Mouse (Mus musculus) heart, adult 2 months (tissue): ENCODE data around the gene Exoc3. TPM values are rescaled to one million over a fixed set of nuclear protein-coding genes. Genes with fewer than 3 reads are reported as not detected.

Experiments used
- DNase-seq, 2 experiments: peaks; one replicate each; pipeline ENCODE4 v3.0.0; 2021
- H3K27ac ChIP-seq: fragments of 200-600 bp; 2 replicates; pipeline ENCODE4 v1.8.1; 2022
- H3K27me3 ChIP-seq: fragments of 200-500 bp; 2 replicates; pipeline ENCODE4 v1.6.1; 2012; ENCODE audit warnings: mild to moderate bottlenecking, low read length, inconsistent platforms, mixed read lengths; ENCODE audit not compliant: control insufficient read depth, insufficient read depth
- H3K36me3 ChIP-seq: fragments of 200-500 bp; 2 replicates; pipeline ENCODE4 v1.6.1; 2012; ENCODE audit warnings: low read length, inconsistent platforms; ENCODE audit not compliant: control insufficient read depth, insufficient read depth
- H3K4me1 ChIP-seq: fragments of 200-500 bp; 2 replicates; pipeline ENCODE4 v1.6.1; 2011; ENCODE audit warnings: low read length; ENCODE audit not compliant: control insufficient read depth, insufficient read depth
- H3K4me3 ChIP-seq: fragments of 200-600 bp; 2 replicates; pipeline ENCODE4 v1.8.1; 2022
- H3K79me2 ChIP-seq: fragments of 200-500 bp; replicated peaks from 2 replicates; pipeline ENCODE4 v1.6.1; 2012; ENCODE audit warnings: mild to moderate bottlenecking, inconsistent platforms, low read length, moderate library complexity, mixed read lengths; ENCODE audit not compliant: control insufficient read depth, insufficient read depth
- H3K9ac ChIP-seq: fragments of 200-500 bp; 2 replicates; pipeline ENCODE4 v1.6.1; 2012; ENCODE audit warnings: low read depth, mild to moderate bottlenecking, control low read depth, inconsistent platforms, low read length, mixed read lengths
- CTCF ChIP-seq: fragments of 200-600 bp; IDR thresholded peaks from 2 replicates; pipeline ENCODE4 v1.8.1; 2022; ENCODE audit warnings: antibody characterized with exemption, mild to moderate bottlenecking, moderate library complexity
- EP300 ChIP-seq: fragments of 200-500 bp; IDR thresholded peaks from 2 replicates; pipeline ENCODE4 v1.6.1; 2011; ENCODE audit warnings: low read depth, low read length, control low read depth; ENCODE audit not compliant: insufficient read depth
- POLR2A ChIP-seq: fragments of 200-500 bp; IDR thresholded peaks from 2 replicates; pipeline ENCODE4 v1.6.1; 2011; ENCODE audit warnings: mild to moderate bottlenecking, low read depth, low read length, control low read depth; ENCODE audit not compliant: insufficient read depth
- WGBS: fragments of 180-500 bp; shearing (Covaris S2); methylation state at CpG from one replicate; pipeline ENCODE4 v1.1.7; 2018; 5-methylcytosine and 5-hydroxymethylcytosine counted together
- intact Hi-C: fragments of 180-260 bp; cut with DNase I; formaldehyde crosslinking; loops from one replicate; pipeline ENCODE4 v1.15.1; 2025
- long read RNA-seq: library from polyadenylated mRNA; stranded (forward); transcript quantifications from one replicate; pipeline ENCODE4 v2.0.0, GENCODE M21; 2021
- polyA plus RNA-seq: library from polyadenylated mRNA; depleted of rRNA; stranded (reverse); fragments of >200 nt; gene quantifications from 2 replicates; pipeline ENCODE4 v1.2.3, GENCODE M21; 2012; rRNA removed
- total RNA-seq, 2 experiments: library from RNA; stranded (reverse); gene quantifications; 2 replicates each; pipeline ENCODE4 v1.2.3; 2021

Exoc3 gene
- total RNA-seq (10 to 100 TPM; 47.5 to 54.1 TPM), polyA plus RNA-seq (51.2 and 69.8 TPM in 2 replicates)
- long read RNA-seq, full-length matches to known transcripts, result 60 of 96 reads
- long read RNA-seq, partial matches to known transcripts, result 7 of 96 reads
- long read RNA-seq, other reads (novel, unspliced or antisense), result 29 of 96 reads

DNA sequence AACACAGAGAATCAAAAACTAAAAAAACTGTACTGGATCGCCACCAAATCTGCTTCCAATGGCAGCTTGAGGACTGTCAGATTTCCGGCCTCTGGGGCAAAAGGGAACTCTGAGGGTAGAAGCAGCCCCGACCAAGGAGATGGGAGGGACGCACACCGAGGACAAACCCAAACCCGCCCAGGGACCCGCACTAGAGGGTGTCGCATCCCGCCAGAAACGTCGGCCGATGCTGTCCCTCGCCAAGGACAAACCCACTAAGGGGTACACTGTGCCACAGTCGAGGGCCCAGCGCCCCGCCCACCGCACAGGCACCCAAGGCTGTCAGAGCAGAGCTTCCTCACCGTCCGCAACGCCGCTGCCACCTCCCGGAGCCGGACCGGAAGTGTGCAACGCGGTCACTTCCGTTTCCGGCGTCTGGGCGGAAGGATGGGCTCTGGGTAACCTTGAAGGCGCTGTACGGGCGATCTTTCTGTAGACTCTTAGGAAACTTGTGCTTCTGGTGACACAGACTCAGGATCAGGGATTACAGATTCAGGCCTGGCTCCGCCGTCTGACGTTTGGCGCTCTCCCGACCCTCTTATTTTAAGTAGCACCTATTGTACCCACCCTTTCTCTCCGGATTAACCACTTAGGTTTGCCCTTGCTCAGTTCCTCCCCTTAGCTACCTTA is at the start of gene Exoc3:
Gene Exoc3, minus strand, starts transcription at position 416 of the 669 bp plus-strand sequence.
- Histone ChIP-seq H3K27ac (peak within 1 kb of the TSS; percentile 97), H3K4me3 (peak within 1 kb of the TSS; percentile 62), H3K27me3 (no peaks in the 10 kb centered on the region), H3K9ac (peak within 1 kb of the TSS; percentile 95), H3K79me2 (0 out of 2 replicates have a peak, but pooled peaks cover 1% of the 10 kb centered on the region), H3K36me3 (peaks cover 4% of the 10 kb centered on the region), H3K4me1 (peaks cover 3% of the 10 kb centered on the region)
- peak; percentile 93 to 94 for DNase-seq
- TF ChIP-seq CTCF (no peak), POLR2A (peak; percentile 96), EP300 (peak; percentile 45; the same call in 1 of the 2 replicates)
- intact Hi-C loops, result loop anchor here (5.0 kb wide), 1 partner anchor 94 kb away; no protein-coding TSS in a partner anchor
- under 1% methylated on average over 39 of the region's 39 CpGs for WGBS

DNA sequence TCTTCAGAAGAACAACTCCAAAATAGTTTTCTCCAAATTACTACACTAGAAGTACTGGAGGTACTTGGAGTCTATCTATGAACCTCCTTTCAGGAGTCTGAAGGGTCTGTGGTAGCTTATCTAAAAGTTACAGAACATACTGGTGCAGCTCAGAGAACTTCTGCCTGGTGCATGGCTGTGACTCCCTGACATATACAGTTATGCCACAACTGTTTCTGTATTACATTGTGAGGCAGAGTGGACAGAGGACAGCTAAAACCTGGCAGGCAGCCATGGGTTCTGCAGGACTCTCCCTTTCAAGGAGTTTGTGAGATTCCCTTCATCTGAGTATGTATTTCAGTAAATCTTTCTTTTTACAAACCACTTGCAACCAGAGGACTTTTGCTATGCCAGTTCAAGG is 38.0 kb upstream of the Exoc3 start:
- no peak overlapping the region for H3K4me3 ChIP-seq
- no peak for TF ChIP-seq CTCF
- TF ChIP-seq EP300, result no peak
- TF ChIP-seq POLR2A, result no peak
- peaks cover 8% of the 10 kb centered on the region for H3K4me1 ChIP-seq
- H3K9ac ChIP-seq, result no peak overlapping the region
- no peaks in the 10 kb centered on the region for H3K27me3 ChIP-seq
- intact Hi-C loops, result loop anchor here (5.0 kb wide), 1 partner anchor 51 kb away; no protein-coding TSS in a partner anchor
- no peak for DNase-seq
- no peaks in the 10 kb centered on the region for H3K36me3 ChIP-seq
- H3K27ac ChIP-seq, result no peak overlapping the region
- H3K79me2 ChIP-seq, result no peaks in the 10 kb centered on the region

DNA sequence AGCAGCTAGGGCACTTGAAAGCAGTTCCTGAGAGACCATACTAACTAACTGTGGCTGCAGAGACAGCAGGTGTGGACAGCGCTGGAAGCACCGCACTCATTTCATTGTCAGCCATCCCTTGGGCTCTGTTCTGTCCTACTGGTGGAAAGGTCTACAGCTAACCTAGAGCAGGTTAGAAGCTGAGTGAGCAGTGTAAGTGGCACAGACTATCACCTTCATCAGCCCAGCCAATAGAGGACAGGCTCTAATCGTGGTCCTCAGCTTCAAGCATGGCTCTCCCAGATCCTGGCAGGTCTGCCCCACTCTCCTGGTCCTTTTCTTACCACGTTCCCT is 37.3 kb upstream of the Exoc3 start:
- TF ChIP-seq EP300, result no peak
- no peak for TF ChIP-seq POLR2A
- TF ChIP-seq CTCF, result no peak
- Histone ChIP-seq H3K79me2 (no peaks in the 10 kb centered on the region), H3K4me1 (peaks cover 8% of the 10 kb centered on the region), H3K9ac (no peak overlapping the region), H3K27ac (peak overlapping the region; percentile 58), H3K27me3 (no peaks in the 10 kb centered on the region), H3K36me3 (no peaks in the 10 kb centered on the region), H3K4me3 (peak overlapping the region; percentile 23; the same call in 1 of the 2 replicates)
- no peak for DNase-seq
- WGBS, result 48% methylated on average over 4 of the region's 4 CpGs
- intact Hi-C loops, result loop anchor here (5.0 kb wide), 1 partner anchor 51 kb away; no protein-coding TSS in a partner anchor

DNA sequence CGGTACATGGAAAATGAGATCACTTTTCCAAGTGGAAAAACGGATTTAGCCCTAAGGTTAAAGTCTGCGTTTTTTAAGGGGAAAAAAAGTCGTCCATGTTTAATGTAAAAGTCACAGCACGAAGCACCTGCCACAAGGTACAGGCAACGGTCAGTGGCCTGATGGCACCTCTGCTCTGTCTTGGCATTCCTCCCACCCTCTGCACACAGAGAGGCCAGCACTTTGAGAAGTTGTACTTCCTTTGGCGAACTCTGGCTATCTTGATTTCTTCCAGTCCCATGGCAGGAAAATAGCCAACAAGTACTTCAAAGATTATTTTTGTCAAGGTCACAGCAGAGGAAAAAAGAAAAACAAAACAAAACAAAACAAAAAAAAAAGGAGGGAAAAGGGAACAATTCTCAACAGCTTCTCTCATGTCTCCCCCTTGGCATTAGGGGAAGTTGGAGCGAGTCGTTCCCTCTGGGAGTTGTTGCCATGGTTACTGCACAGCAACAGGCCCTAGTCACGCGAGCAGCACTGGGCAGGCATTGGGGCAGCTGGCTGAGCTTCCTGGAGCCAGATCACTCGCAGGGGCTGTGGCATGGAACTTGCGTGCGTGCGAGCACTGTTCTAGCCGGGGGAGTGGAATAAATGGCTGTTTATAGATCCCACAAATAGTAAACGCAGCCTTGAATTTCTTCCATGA is 36.8 kb upstream of the Exoc3 start:
- Histone ChIP-seq H3K36me3 (no peaks in the 10 kb centered on the region), H3K9ac (no peak overlapping the region), H3K27ac (peak overlapping the region; percentile 58), H3K4me1 (peaks cover 8% of the 10 kb centered on the region), H3K27me3 (no peaks in the 10 kb centered on the region), H3K4me3 (peak overlapping the region; percentile 23; the same call in 1 of the 2 replicates), H3K79me2 (no peaks in the 10 kb centered on the region)
- TF ChIP-seq EP300 (peak; percentile 28; the same call in 1 of the 2 replicates), CTCF (no peak), POLR2A (no peak)
- WGBS, result 10% methylated on average over 17 of the region's 17 CpGs
- intact Hi-C loops, result loop anchor here (5.0 kb wide), 1 partner anchor 52 kb away; no protein-coding TSS in a partner anchor
- DNase-seq, result peak; percentile 69 to 82

GRCm38 (mm10) chr13:74237574-74237973 is 29.0 kb upstream of the Exoc3 start:
- H3K4me3 ChIP-seq, result no peak overlapping the region
- no peak overlapping the region for H3K9ac ChIP-seq
- intact Hi-C loops, result no loop called here
- H3K27ac ChIP-seq, result no peak overlapping the region
- H3K27me3 ChIP-seq, result no peaks in the 10 kb centered on the region
- 76% methylated on average over 7 of the region's 7 CpGs for WGBS
- no peaks in the 10 kb centered on the region for H3K79me2 ChIP-seq
- H3K4me1 ChIP-seq, result no peaks in the 10 kb centered on the region
- TF ChIP-seq EP300 (no peak), CTCF (no peak), POLR2A (no peak)
- no peaks in the 10 kb centered on the region for H3K36me3 ChIP-seq
- no peak for DNase-seq
